Mouse (Mus musculus) neural tube, embryonic 14.5 days (tissue): ENCODE results near the gene Ltbp4. TPM values are rescaled to one million over a fixed set of nuclear protein-coding genes. Genes with fewer than 3 reads are reported as not detected.

ENCODE experiments used
- ATAC-seq: fragments of 200-750 bp; cut with Nextera tagmentation; 2 replicates; pipeline ENCODE4 v1.8.0; 2017; ENCODE audit warnings: low read depth, mild to moderate bottlenecking, moderate TSS enrichment, moderate library complexity
- H3K27ac ChIP-seq: fragments of 300-500 bp; sonication (generic); 2 replicates; pipeline ENCODE4 v1.5.1; 2014; ENCODE audit warnings: low read depth, mild to moderate bottlenecking, control low read depth, low read length, moderate library complexity, mixed read lengths
- H3K27me3 ChIP-seq: fragments of 300-500 bp; sonication (generic); 2 replicates; pipeline ENCODE4 v1.6.1; 2014; ENCODE audit warnings: low read length; ENCODE audit not compliant: control insufficient read depth, insufficient read depth
- H3K36me3 ChIP-seq: fragments of 300-500 bp; sonication (generic); 2 replicates; pipeline ENCODE4 v1.6.1; 2014; ENCODE audit warnings: low read length, mixed read lengths; ENCODE audit not compliant: control insufficient read depth, insufficient read depth
- H3K4me1 ChIP-seq: fragments of 300-500 bp; sonication (generic); 2 replicates; pipeline ENCODE4 v1.6.1; 2014; ENCODE audit warnings: low read length; ENCODE audit not compliant: control insufficient read depth, insufficient read depth
- H3K4me2 ChIP-seq: fragments of 300-500 bp; sonication (generic); 2 replicates; pipeline ENCODE4 v1.6.1; 2014; ENCODE audit warnings: mild to moderate bottlenecking, low read depth, low read length, control low read depth
- H3K4me3 ChIP-seq: fragments of 300-500 bp; sonication (generic); 2 replicates; pipeline ENCODE4 v1.5.1; 2014; ENCODE audit warnings: low read depth, low read length, control low read depth, mixed read lengths
- H3K9ac ChIP-seq: fragments of 300-500 bp; sonication (generic); replicated peaks from 2 replicates; pipeline ENCODE4 v1.6.1; 2014; ENCODE audit warnings: low read depth, mild to moderate bottlenecking, control low read depth, low read length, mixed read lengths
- H3K9me3 ChIP-seq: fragments of 300-500 bp; sonication (generic); 2 replicates; pipeline ENCODE4 v1.6.1; 2016; ENCODE audit warnings: low read length; ENCODE audit not compliant: control insufficient read depth
- WGBS: fragments of 180-500 bp; shearing (Covaris S2); extraction: QIAGEN DNeasy Blood & Tissue Kit; methylation state at CpG from one replicate; pipeline ENCODE4 v1.1.7; 2014; 5-methylcytosine and 5-hydroxymethylcytosine counted together
- polyA plus RNA-seq: library from polyadenylated mRNA; unstranded; fragments of >200 nt; fragmentation: Nextera tagmentation; extraction: Ambion mirVana; gene quantifications from 2 replicates; pipeline ENCODE4 v1.2.1, GENCODE M21; 2014

Gene Ltbp4
- polyA plus RNA-seq, 1 experiment from 2014 or later = 5.8 TPM

- no peak overlapping the region for H3K4me2 ChIP-seq
- no peak for ATAC-seq
- no peaks in the 10 kb centered on the region for H3K27me3 ChIP-seq
- no peak overlapping the region for H3K27ac ChIP-seq
- H3K36me3 ChIP-seq = no peaks in the 10 kb centered on the region
- no peak overlapping the region for H3K9ac ChIP-seq
- WGBS = 82% methylated on average over 7 of the region's 7 CpGs
- no peak overlapping the region for H3K4me3 ChIP-seq
- H3K9me3 ChIP-seq = no peaks in the 10 kb centered on the region
- H3K4me1 ChIP-seq = no peaks in the 10 kb centered on the region
These were observed 48.8 kb downstream of the Ltbp4 start for GRCm38 (mm10) chr7:27288732-27289131.

DNA sequence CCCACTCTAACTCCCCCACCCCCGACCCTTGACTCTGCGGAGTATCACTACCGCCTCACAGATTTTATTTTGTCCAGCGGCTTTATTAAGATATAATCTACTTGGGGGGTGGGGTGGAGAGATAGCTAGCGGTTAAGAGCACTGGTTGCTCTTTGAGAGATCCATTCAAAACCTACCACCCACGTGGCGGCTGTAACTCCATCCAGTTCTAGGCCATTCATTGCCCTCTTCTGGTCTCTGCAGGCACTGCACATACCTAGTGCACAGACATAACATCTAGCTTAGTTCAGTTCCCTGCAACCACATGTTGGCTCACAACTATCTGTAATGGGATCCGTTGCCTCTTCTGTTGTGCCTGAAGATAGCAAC is 51.8 kb downstream of the Ltbp4 start:
- Histone ChIP-seq H3K9ac (no peak overlapping the region), H3K4me3 (no peak overlapping the region), H3K27me3 (no peaks in the 10 kb centered on the region), H3K36me3 (peaks cover 17% of the 10 kb centered on the region), H3K4me2 (no peak overlapping the region), H3K4me1 (no peaks in the 10 kb centered on the region), H3K27ac (no peak overlapping the region), H3K9me3 (no peaks in the 10 kb centered on the region)
- peak; percentile 68 for ATAC-seq
- 7% methylated on average over 8 of the region's 8 CpGs for whole genome bisulfite sequencing

DNA sequence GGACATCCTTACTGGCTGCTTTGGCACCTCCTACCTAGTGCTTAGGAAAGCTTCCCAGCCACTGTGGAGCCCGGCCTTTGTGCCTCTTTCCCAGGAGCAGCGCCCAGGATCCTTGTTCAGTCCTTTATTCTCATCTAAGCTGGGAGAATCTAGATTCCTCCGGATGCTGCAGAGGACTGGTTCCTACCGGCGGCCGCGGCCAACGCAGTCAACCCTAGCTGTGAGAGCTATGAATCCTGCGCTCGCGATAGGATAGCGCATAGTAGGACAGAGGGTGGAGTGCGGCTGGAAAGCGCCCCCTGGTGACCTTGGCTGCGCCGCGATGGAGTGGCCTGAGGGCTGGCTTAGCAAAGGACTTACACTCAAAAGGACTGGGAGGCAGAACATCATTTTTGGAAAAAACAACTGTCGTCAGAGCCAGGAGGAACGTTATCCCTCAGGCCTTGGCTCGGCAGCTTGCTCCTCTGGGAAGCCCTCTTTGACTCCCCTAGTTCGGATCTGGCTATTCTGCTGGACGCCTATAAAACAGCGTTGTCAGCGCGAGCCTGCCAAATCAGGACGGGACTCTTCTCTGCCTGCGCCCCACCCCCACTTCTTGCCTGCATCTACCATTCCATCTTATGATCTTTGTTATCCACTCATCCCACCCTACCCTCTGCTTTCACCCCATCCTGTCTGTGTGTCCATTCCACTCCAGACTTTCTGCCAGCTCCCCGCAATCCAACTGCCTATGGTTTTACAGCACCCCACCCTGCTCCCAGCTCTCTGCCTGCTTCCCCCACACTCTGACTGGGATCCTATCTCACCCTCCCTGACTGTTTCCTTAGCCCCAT is 52.4 kb downstream of the Ltbp4 start:
- Histone ChIP-seq H3K4me1 (no peaks in the 10 kb centered on the region), H3K27me3 (no peaks in the 10 kb centered on the region), H3K4me2 (peak overlapping the region; percentile 16; the same call in 1 of the 2 replicates), H3K9me3 (no peaks in the 10 kb centered on the region), H3K9ac (0 out of 2 replicates have a peak overlapping the region, but pooled peaks have one; percentile 21), H3K4me3 (no peak overlapping the region), H3K27ac (no peak overlapping the region), H3K36me3 (peaks cover 23% of the 10 kb centered on the region)
- ATAC-seq = peak; percentile 47; the same call in 1 of the 2 replicates
- WGBS = under 1% methylated on average over 28 of the region's 28 CpGs

GRCm38 (mm10) chr7:27282225-27282624 is 55.3 kb downstream of the Ltbp4 start:
- ATAC-seq = no peak
- Histone ChIP-seq H3K4me3 (no peak overlapping the region), H3K9ac (no peak overlapping the region), H3K4me1 (no peaks in the 10 kb centered on the region), H3K4me2 (no peak overlapping the region), H3K27me3 (no peaks in the 10 kb centered on the region), H3K36me3 (peaks cover 50% of the 10 kb centered on the region), H3K27ac (no peak overlapping the region), H3K9me3 (no peaks in the 10 kb centered on the region)
- WGBS = 63% methylated on average over 4 of the region's 4 CpGs

DNA sequence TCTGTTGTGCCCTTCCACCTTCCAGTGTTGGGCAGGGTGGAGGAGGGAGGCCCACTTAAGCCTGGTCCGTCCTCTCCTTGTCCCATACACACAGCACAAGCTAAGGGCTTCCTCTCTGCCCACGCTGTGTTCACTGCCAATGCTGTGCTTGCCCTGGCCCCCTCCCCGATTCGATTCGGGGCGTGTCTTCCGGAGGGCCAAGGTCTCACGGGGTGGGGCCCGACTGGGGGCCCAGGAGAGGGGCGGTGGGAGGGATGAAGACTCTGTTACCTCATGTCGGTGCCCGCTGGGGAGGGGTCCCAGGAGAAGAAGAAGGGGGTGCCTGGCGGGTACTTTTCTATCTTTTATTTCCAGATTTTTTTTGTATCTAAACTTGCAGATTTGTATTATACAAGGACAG is 55.8 kb downstream of the Ltbp4 start:
- no peak overlapping the region for H3K9ac ChIP-seq
- no peak overlapping the region for H3K27ac ChIP-seq
- H3K36me3 ChIP-seq = peaks cover 55% of the 10 kb centered on the region
- ATAC-seq = no peak
- H3K4me3 ChIP-seq = no peak overlapping the region
- no peaks in the 10 kb centered on the region for H3K27me3 ChIP-seq
- H3K4me2 ChIP-seq = no peak overlapping the region
- H3K4me1 ChIP-seq = no peaks in the 10 kb centered on the region
- 73% methylated on average over 13 of the region's 13 CpGs for WGBS
- H3K9me3 ChIP-seq = no peaks in the 10 kb centered on the region

- Histone ChIP-seq H3K9me3 (no peaks in the 10 kb centered on the region), H3K9ac (no peak overlapping the region), H3K27ac (no peak overlapping the region), H3K4me3 (no peak overlapping the region), H3K27me3 (no peaks in the 10 kb centered on the region), H3K36me3 (peaks cover 87% of the 10 kb centered on the region), H3K4me2 (no peak overlapping the region), H3K4me1 (no peaks in the 10 kb centered on the region)
- no peak for ATAC-seq
- WGBS = 95% methylated on average over 3 of the region's 3 CpGs
These were observed 60.3 kb downstream of the Ltbp4 start for GRCm38 (mm10) chr7:27277191-27277590.

- no peak overlapping the region for H3K4me3 ChIP-seq
- no peak overlapping the region for H3K4me2 ChIP-seq
- H3K36me3 ChIP-seq = peaks cover 87% of the 10 kb centered on the region
- H3K9ac ChIP-seq = no peak overlapping the region
- no peaks in the 10 kb centered on the region for H3K9me3 ChIP-seq
- no peaks in the 10 kb centered on the region for H3K4me1 ChIP-seq
- no peaks in the 10 kb centered on the region for H3K27me3 ChIP-seq
- H3K27ac ChIP-seq = no peak overlapping the region
- no peak for ATAC-seq
- 69% methylated on average over 7 of the region's 7 CpGs for WGBS
These were observed 61.5 kb downstream of the Ltbp4 start for GRCm38 (mm10) chr7:27276021-27276420.

DNA sequence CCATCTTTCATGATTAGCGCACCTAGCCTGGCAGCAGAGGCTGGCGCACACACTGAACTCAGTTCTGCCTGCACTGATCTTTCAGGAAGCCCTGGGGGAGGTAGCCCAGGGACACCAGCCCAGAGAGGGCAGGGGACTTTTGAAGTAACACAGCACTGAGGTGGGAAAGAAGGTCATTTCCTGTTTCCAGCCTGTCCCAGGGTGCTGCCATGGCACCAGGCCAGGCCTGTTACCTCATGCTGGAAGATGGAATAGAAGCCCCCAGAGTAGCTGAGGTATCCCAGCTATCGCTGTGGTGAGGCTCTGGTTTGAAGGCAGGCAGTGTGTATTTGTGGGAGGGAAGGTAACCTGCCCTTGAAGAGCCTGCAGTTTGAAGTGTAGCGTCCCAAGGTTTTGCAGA is 62.6 kb downstream of the Ltbp4 start:
- no peak overlapping the region for H3K4me3 ChIP-seq
- no peak overlapping the region for H3K9ac ChIP-seq
- no peaks in the 10 kb centered on the region for H3K9me3 ChIP-seq
- H3K27me3 ChIP-seq = no peaks in the 10 kb centered on the region
- 85% methylated on average over 4 of the region's 4 CpGs for WGBS
- no peaks in the 10 kb centered on the region for H3K4me1 ChIP-seq
- ATAC-seq = no peak
- no peak overlapping the region for H3K27ac ChIP-seq
- no peak overlapping the region for H3K4me2 ChIP-seq
- H3K36me3 ChIP-seq = peaks cover 84% of the 10 kb centered on the region

DNA sequence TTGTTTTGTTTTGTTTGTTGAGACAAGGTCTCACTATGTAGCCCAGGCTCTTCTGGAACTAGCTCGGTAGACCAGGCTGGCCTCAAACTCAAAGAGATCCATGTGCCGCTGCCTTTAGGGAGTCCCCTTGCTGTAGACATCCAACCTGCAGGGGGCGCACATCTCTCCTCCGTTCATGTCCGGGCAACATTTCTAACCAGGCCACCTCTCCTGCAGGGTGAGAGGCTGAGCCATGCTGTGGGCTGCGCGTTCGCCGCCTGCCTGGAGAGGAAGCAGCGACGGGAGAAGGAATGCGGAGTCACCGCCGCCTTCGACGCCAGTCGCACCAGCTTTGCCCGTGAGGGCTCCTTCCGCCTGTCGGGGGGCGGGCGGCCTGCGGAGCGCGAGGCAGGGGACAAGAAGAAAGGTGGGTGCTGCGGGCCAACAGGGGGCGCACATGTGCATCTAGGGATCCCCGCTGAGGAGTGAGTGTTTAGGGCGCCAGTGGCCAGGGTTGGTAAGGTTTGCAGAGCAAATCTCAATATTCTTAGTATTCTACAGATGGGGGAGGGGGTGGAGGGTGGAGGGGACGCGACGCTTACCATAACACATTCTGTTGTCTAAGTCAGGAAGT is 63.6 kb downstream of the Ltbp4 start:
- Histone ChIP-seq H3K9me3 (no peaks in the 10 kb centered on the region), H3K27me3 (no peaks in the 10 kb centered on the region), H3K36me3 (peaks cover 84% of the 10 kb centered on the region), H3K4me2 (no peak overlapping the region), H3K4me1 (no peaks in the 10 kb centered on the region), H3K4me3 (no peak overlapping the region), H3K9ac (no peak overlapping the region), H3K27ac (no peak overlapping the region)
- ATAC-seq = no peak
- WGBS = 48% methylated on average over 32 of the region's 32 CpGs
